Mouse (Mus musculus) liver, adult 2 months (tissue): ENCODE data around the gene Dnah14.

Source experiments
- CTCF ChIP-seq: fragments of 200-500 bp; IDR thresholded peaks from 2 replicates; pipeline ENCODE4 v1.5.1; 2011; ENCODE audit warnings: low read depth, low read length, control low read depth
- POLR2A ChIP-seq: fragments of 200-500 bp; IDR thresholded peaks from 2 replicates; pipeline ENCODE4 v1.6.1; 2011; ENCODE audit warnings: low read length, control low read depth; ENCODE audit not compliant: insufficient read depth; ENCODE audit errors: extremely low read depth

GRCm38 (mm10) chr1:181559655-181560054, 16.7 kb upstream of the Dnah14 start:
- TF ChIP-seq CTCF (no peak), POLR2A (no peak)
